Mouse (Mus musculus): Measurements from ENCODE around the gene Tspan1. TPM values are rescaled to one million over a fixed set of nuclear protein-coding genes. Genes with fewer than 3 reads are reported as not detected.

Gene Tspan1
- polyA plus RNA-seq, 1 experiment, result 0.16 TPM

GRCm38 (mm10) chr4:116150156-116150861, 17.1 kb downstream of the Tspan1 start:
- Histone ChIP-seq H3K4me3 (peak overlapping the region; percentile 95), H3K36me3 (ENCODE audit: control insufficient read depth, insufficient read depth) (peaks cover 24% of the 10 kb centered on the region), H3K27me3 (ENCODE audit: control insufficient read depth, insufficient read depth, insufficient read length) (no peaks in the 10 kb centered on the region), H3ac (ENCODE audit: control insufficient read depth, insufficient read length) (peak overlapping the region; percentile 68), H3K79me2 (ENCODE audit: control insufficient read depth, insufficient read depth) (peaks cover 20% of the 10 kb centered on the region), H3K4me2 (ENCODE audit: low read depth) (peak overlapping the region; percentile 94)
- TF ChIP-seq CEBPB (IDR thresholded peaks at IDR 0.05; ENCODE audit: insufficient read depth, poor library complexity, severe bottlenecking) (no peak), POLR2A (IDR thresholded peaks at IDR 0.05; ENCODE audit: insufficient read length, low read depth) (peak; percentile 91), E2F4 (IDR thresholded peaks at IDR 0.05; ENCODE audit: insufficient read depth) (no peak), POLR2AphosphoS2 (IDR thresholded peaks at IDR 0.05; ENCODE audit: insufficient read length, low read depth) (peak; percentile 89), MYOD1 (IDR thresholded peaks at IDR 0.05; ENCODE audit: control insufficient read depth in 1 of 3, insufficient read length in 2 of 3, low read depth in 2 of 3) (no peak), SRF (IDR thresholded peaks at IDR 0.05; ENCODE audit: control insufficient read depth, insufficient read length, low read depth) (no peak), MAX (IDR thresholded peaks at IDR 0.05; ENCODE audit: low read depth) (no peak)

- TF ChIP-seq TCF3 (IDR thresholded peaks at IDR 0.05; ENCODE audit: insufficient read length, low read depth), result no peak
- TF ChIP-seq USF1 (IDR thresholded peaks at IDR 0.05; ENCODE audit: low read depth), result no peak
- no peak for TF ChIP-seq MAX (IDR thresholded peaks at IDR 0.05; ENCODE audit: low read depth)
- no peak for TF ChIP-seq CEBPB (IDR thresholded peaks at IDR 0.05; ENCODE audit: insufficient read depth, poor library complexity, severe bottlenecking)
- TF ChIP-seq POLR2AphosphoS2 (IDR thresholded peaks at IDR 0.05; ENCODE audit: insufficient read length, low read depth), result no peak
- no peak for TF ChIP-seq POLR2A (IDR thresholded peaks at IDR 0.05; ENCODE audit: insufficient read length, low read depth)
- no peak for TF ChIP-seq SRF (IDR thresholded peaks at IDR 0.05; ENCODE audit: control insufficient read depth, insufficient read length, low read depth)
- TF ChIP-seq TCF12 (IDR thresholded peaks at IDR 0.05; ENCODE audit: insufficient read depth, poor library complexity, severe bottlenecking), result no peak
- TF ChIP-seq E2F4 (IDR thresholded peaks at IDR 0.05; ENCODE audit: insufficient read depth), result no peak
- no peak for TF ChIP-seq MYOD1 (IDR thresholded peaks at IDR 0.05; ENCODE audit: control insufficient read depth in 1 of 3, insufficient read length in 2 of 3, low read depth in 2 of 3)
- TF ChIP-seq REST (IDR thresholded peaks at IDR 0.05; ENCODE audit: insufficient read depth, insufficient read length), result no peak
- TF ChIP-seq MYOG (IDR thresholded peaks at IDR 0.05; ENCODE audit: control insufficient read depth in 1 of 3, insufficient read depth in 1 of 3, insufficient read length in 2 of 3, low read depth in 2 of 3), result no peak
- Histone ChIP-seq H3K27me3 (ENCODE audit: control insufficient read depth, insufficient read depth, insufficient read length) (no peaks in the 10 kb centered on the region), H3K4me2 (ENCODE audit: low read depth) (peak overlapping the region; percentile 79), H3ac (ENCODE audit: control insufficient read depth, insufficient read length) (peak overlapping the region; percentile 68), H3K4me3 (peak overlapping the region; percentile 95), H3K79me2 (ENCODE audit: control insufficient read depth, insufficient read depth) (peaks cover 20% of the 10 kb centered on the region), H3K36me3 (ENCODE audit: control insufficient read depth, insufficient read depth) (peaks cover 19% of the 10 kb centered on the region)
Observed at GRCm38 (mm10) chr4:116149812-116150155, 17.6 kb downstream of the Tspan1 start.

GRCm38 (mm10) chr4:116143891-116144717, 23.3 kb downstream of the Tspan1 start:
- no peaks in the 10 kb centered on the region for H3K79me2 ChIP-seq (ENCODE audit: control insufficient read depth, insufficient read depth)
- H3ac ChIP-seq (ENCODE audit: control insufficient read depth, insufficient read length), result peak overlapping the region; percentile 2
- H3K27me3 ChIP-seq (ENCODE audit: control insufficient read depth, insufficient read depth, insufficient read length), result no peaks in the 10 kb centered on the region
- no peak for TF ChIP-seq POLR2AphosphoS2 (IDR thresholded peaks at IDR 0.05; ENCODE audit: insufficient read length, low read depth)
- TF ChIP-seq POLR2A (IDR thresholded peaks at IDR 0.05; ENCODE audit: insufficient read length, low read depth), result peak; percentile 40
- peak overlapping the region; percentile 46 for H3K4me3 ChIP-seq
- peak overlapping the region; percentile 77 for H3K4me2 ChIP-seq (ENCODE audit: low read depth)
- H3K36me3 ChIP-seq (ENCODE audit: control insufficient read depth, insufficient read depth), result no peaks in the 10 kb centered on the region

- H3K27me3 ChIP-seq (ENCODE audit: control insufficient read depth, insufficient read depth, insufficient read length), result no peaks in the 10 kb centered on the region
- H3K79me2 ChIP-seq (ENCODE audit: control insufficient read depth, insufficient read depth), result no peaks in the 10 kb centered on the region
- peak overlapping the region; percentile 77 for H3K4me2 ChIP-seq (ENCODE audit: low read depth)
- no peak for TF ChIP-seq POLR2A (IDR thresholded peaks at IDR 0.05; ENCODE audit: insufficient read length, low read depth)
- no peak for TF ChIP-seq SRF (IDR thresholded peaks at IDR 0.05; ENCODE audit: control insufficient read depth, insufficient read length, low read depth)
- no peak for TF ChIP-seq USF1 (IDR thresholded peaks at IDR 0.05; ENCODE audit: low read depth)
- TF ChIP-seq REST (IDR thresholded peaks at IDR 0.05; ENCODE audit: insufficient read depth, insufficient read length), result no peak
- no peak for TF ChIP-seq TCF3 (IDR thresholded peaks at IDR 0.05; ENCODE audit: insufficient read length, low read depth)
- no peak for TF ChIP-seq POLR2AphosphoS2 (IDR thresholded peaks at IDR 0.05; ENCODE audit: insufficient read length, low read depth)
- TF ChIP-seq E2F4 (IDR thresholded peaks at IDR 0.05; ENCODE audit: insufficient read depth), result no peak
- TF ChIP-seq MYOD1 (IDR thresholded peaks at IDR 0.05; ENCODE audit: control insufficient read depth in 1 of 3, insufficient read length in 2 of 3, low read depth in 2 of 3), result no peak
- TF ChIP-seq TCF12 (IDR thresholded peaks at IDR 0.05; ENCODE audit: insufficient read depth, poor library complexity, severe bottlenecking), result no peak
- TF ChIP-seq MYOG (IDR thresholded peaks at IDR 0.05; ENCODE audit: control insufficient read depth in 1 of 3, insufficient read depth in 1 of 3, insufficient read length in 2 of 3, low read depth in 2 of 3), result no peak
- no peak for TF ChIP-seq MAX (IDR thresholded peaks at IDR 0.05; ENCODE audit: low read depth)
- H3K4me3 ChIP-seq, result peak overlapping the region; percentile 46
- no peaks in the 10 kb centered on the region for H3K36me3 ChIP-seq (ENCODE audit: control insufficient read depth, insufficient read depth)
- H3ac ChIP-seq (ENCODE audit: control insufficient read depth, insufficient read length), result no peak overlapping the region
Observed at GRCm38 (mm10) chr4:116143317-116143811, 24.0 kb downstream of the Tspan1 start.

All from myocyte (in vitro differentiated cells).